Mouse (Mus musculus): ENCODE measurements at regions not wholly inside any gene's neighbourhood (a gene's known extent, or its start where the extent isn't known, plus 50 kb on each side); places are given as distances from the start of the nearest gene placed in this dataset.

DNA sequence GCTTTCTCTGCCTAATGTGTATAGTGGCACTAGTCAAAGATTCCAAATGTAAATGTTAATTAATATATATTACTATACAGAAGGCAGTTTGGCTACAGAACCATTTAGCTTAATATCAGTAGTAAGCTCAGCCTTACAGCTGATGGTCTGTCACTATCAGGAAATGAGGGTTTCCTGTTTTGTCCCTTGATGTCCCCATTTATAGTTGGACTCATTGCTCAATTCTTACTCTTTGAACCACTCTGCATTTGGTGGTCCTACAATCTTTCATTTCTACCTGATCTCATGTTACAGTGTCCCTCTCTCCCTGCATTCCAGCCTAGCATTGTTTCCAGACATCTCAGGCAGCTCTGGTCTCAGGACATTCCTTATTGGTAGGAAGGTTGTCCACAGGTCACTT, 188.8 kb upstream of the Tank start:
- TF ChIP-seq EP300 (IDR thresholded peaks at IDR 0.05; ENCODE audit: insufficient read depth, low read depth, low read length) (no peak), CTCF (IDR thresholded peaks at IDR 0.05; ENCODE audit: low read depth, low read length) (no peak)

Data from ES-Bruce4 (cell line).